Mouse (Mus musculus) hindlimb bud, embryonic 11.5 days (tissue): ENCODE data around the gene Dmp1.

Experiments
- DNase-seq: peaks from one replicate; pipeline ENCODE4 v3.0.0-alpha.2; 2012; ENCODE audit warnings: low read depth, low spot score; ENCODE audit errors: extremely low spot score

Gene Dmp1

DNA sequence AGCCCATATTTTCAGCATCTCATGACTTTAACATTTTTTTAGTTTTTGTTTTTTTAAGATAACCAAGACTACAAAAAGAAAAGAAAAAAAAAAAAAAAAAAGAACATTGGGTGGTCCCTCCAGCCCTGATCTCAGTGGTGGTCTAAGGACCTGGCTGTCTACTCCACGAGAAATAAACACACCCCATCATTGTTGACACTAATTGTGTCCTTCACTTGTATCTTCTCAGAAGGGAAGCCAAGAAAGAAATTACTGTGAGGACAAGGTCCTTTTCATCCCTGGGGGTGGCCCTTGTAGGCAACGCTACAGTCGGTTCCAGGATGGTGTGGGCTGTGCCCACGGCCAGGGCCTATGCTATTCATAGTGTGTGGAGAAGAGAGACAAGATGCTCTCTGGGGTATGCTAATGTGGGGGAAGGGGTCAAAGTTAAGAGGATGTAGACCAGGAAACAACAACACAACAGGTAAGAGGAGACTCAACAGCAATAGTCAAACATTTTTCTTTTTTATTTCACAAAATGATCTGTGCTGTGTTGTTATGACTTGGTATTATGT is 59.6 kb downstream of the Dmp1 start:
- DNase-seq = no peak

- no peak for DNase-seq
Observed at GRCm38 (mm10) chr5:104263014-104263776, 60.8 kb downstream of the Dmp1 start.
